In genomic region chr11:34299550-34299949, GRCm38 (mm10) we compare ENCODE assay signal across 22 mouse cellular contexts. TPM values are rescaled to one million over a fixed set of nuclear protein-coding genes. Genes with fewer than 3 reads are reported as not detected.
DNase-seq lines count a peak whose midpoint lies in the region; ATAC-seq lines count a peak whose summit lies in the region.
"Had no signal": no experiment of that assay in that cellular context is flagged by ENCODE, and none has a peak within 500 bp of the region (broad histone marks: within the 10 kb centered on the region; RNA-seq: fewer than 3 reads in every experiment).

No protein-coding gene starts in this region.

- DNase-seq in c-Kit-positive CD71-negative TER-119-negative erythroid progenitor cells, embryonic 14.5 days (ENCODE audit: low read depth), result peak; percentile 34
- no peak for DNase-seq in liver, embryonic 11.5 days (ENCODE audit: low spot score)
- DNase-seq in embryo, embryonic 9.5 days (ENCODE audit: extremely low spot score), result no peak
- DNase-seq in heart, postnatal 4 days, result no peak
- no peak for DNase-seq in cerebellum, adult 18-20 months
- DNase-seq: adrenal gland, postnatal 10 days; cerebellum, adult 11 months; cerebellum, adult 9-10 months; cerebellum, postnatal 25 days; heart, adult 2 months; heart, postnatal 14 days had no signal

- ATAC-seq in megakaryocyte, adult 5-6 weeks (ENCODE audit: poor library complexity, severe bottlenecking), result no peak
- ATAC-seq in liver, embryonic 11.5 days (replicated peaks; ENCODE audit: low FRiP score), result peak; percentile 71
- peak; percentile 76 for ATAC-seq in megakaryocyte progenitor cell, adult 5-6 weeks (replicated peaks; ENCODE audit: poor library complexity)
- ATAC-seq: forebrain, embryonic 15.5 days; intestine, embryonic 15.5 days had no signal

- no peaks in the 10 kb centered on the region for H3K9me3 ChIP-seq in megakaryocyte, embryonic 14.5 days
- no peaks in the 10 kb centered on the region for H3K9me3 ChIP-seq in liver, embryonic 11.5 days (ENCODE audit: control insufficient read depth, low read length)
- H3K9me3 ChIP-seq: embryonic facial prominence, embryonic 10.5 days; forebrain, embryonic 15.5 days; heart, embryonic 15.5 days; hindbrain, embryonic 10.5 days; intestine, embryonic 15.5 days had no signal

- no peak overlapping the region for H3K4me2 ChIP-seq in liver, embryonic 11.5 days
- H3K4me2 ChIP-seq: forebrain, embryonic 15.5 days; heart, embryonic 11.5 days; heart, embryonic 15.5 days; hindbrain, embryonic 14.5 days; intestine, embryonic 15.5 days had no signal

- H3K9ac ChIP-seq in liver, embryonic 11.5 days (ENCODE audit: low read depth, low read length), result no peak overlapping the region
- H3K9ac ChIP-seq: forebrain, embryonic 15.5 days; heart, embryonic 15.5 days; hindbrain, embryonic 14.5 days; intestine, embryonic 15.5 days had no signal

- no peak overlapping the region; the same call in 1 of the 2 replicates for H3K27ac ChIP-seq in liver, embryonic 11.5 days (ENCODE audit: low read depth, low read length)
- H3K27ac ChIP-seq: embryonic facial prominence, embryonic 10.5 days; forebrain, embryonic 15.5 days; heart, adult 2 months; heart, embryonic 15.5 days; hindbrain, embryonic 10.5 days; hindbrain, embryonic 14.5 days; intestine, embryonic 15.5 days had no signal

- peak overlapping the region; percentile 28 for H3K4me3 ChIP-seq in megakaryocyte, embryonic 14.5 days (replicated peaks)
- no peak overlapping the region for H3K4me3 ChIP-seq in liver, embryonic 11.5 days (ENCODE audit: low read depth, low read length)
- H3K4me3 ChIP-seq: embryonic facial prominence, embryonic 10.5 days; forebrain, embryonic 15.5 days; heart, adult 2 months; heart, embryonic 15.5 days; hindbrain, embryonic 10.5 days; intestine, embryonic 15.5 days had no signal

- H3K36me3 ChIP-seq in megakaryocyte, embryonic 14.5 days (replicated peaks; ENCODE audit: low read length), result peaks cover 16% of the 10 kb centered on the region
- H3K36me3 ChIP-seq in liver, embryonic 11.5 days (ENCODE audit: control insufficient read depth, insufficient read depth, low read length), result no peaks in the 10 kb centered on the region
- H3K36me3 ChIP-seq: embryonic facial prominence, embryonic 10.5 days; forebrain, embryonic 15.5 days; heart, embryonic 15.5 days; hindbrain, embryonic 10.5 days; intestine, embryonic 15.5 days had no signal

- WGBS in liver, embryonic 11.5 days, result 35% methylated on average over 1 of the region's 1 CpGs

- no peaks in the 10 kb centered on the region for H3K27me3 ChIP-seq in megakaryocyte, embryonic 14.5 days (replicated peaks)
- no peaks in the 10 kb centered on the region for H3K27me3 ChIP-seq in liver, embryonic 11.5 days (replicated peaks; ENCODE audit: control insufficient read depth, insufficient read depth, low read length)
- H3K27me3 ChIP-seq: CH12.LX; forebrain, embryonic 15.5 days; heart, embryonic 15.5 days; intestine, embryonic 15.5 days had no signal

- H3K4me1 ChIP-seq in megakaryocyte, embryonic 14.5 days, result peaks cover 5% of the 10 kb centered on the region
- no peaks in the 10 kb centered on the region for H3K4me1 ChIP-seq in liver, embryonic 11.5 days (replicated peaks; ENCODE audit: control insufficient read depth, insufficient read depth, low read length)
- H3K4me1 ChIP-seq: heart, embryonic 15.5 days; intestine, embryonic 15.5 days had no signal

RNA-seq across cellular contexts. Expression of gene Fam196b, which starts 15.1 kb away (rescaled TPM):
- not detected in 2 replicates for polyA plus RNA-seq in megakaryocyte, embryonic 14.5 days (2012; ENCODE audit: insufficient read depth, low replicate concordance)
- not detected in 2 replicates for total RNA-seq in megakaryocyte, adult 5-6 weeks (2015)
- 0.11 and 0.12 TPM in 2 replicates for total RNA-seq in megakaryocyte, adult 5-6 weeks (2017)
- 0.25 and 0.27 TPM in 2 replicates for polyA plus RNA-seq in liver, embryonic 11.5 days (2014; fragmentation: Nextera tagmentation; extraction: Ambion mirVana)
- not detected in 2 replicates for total RNA-seq in megakaryocyte progenitor cell, adult 5-6 weeks (2015)
- 0.07 TPM in 1 of 2 replicates, not detected in the other for total RNA-seq in megakaryocyte progenitor cell, adult 5-6 weeks (2017)
- total RNA-seq in heart, postnatal 4 days (2021), result under 1 TPM in 1 of 2 experiments, not detected in 1; 0.05 TPM
- total RNA-seq: heart, adult 2 months; heart, postnatal 14 days had no signal
